18 mouse cellular contexts compared by ENCODE assay signal in genomic region chr17:10149682-10150402, GRCm38 (mm10).
DNase-seq lines count a peak whose midpoint lies in the region; TF ChIP-seq lines count a peak whose summit lies in the region.
"Had no signal": no experiment of that assay in that cellular context is flagged by ENCODE, and none has a peak within 500 bp of the region (broad histone marks: within the 10 kb centered on the region; RNA-seq: fewer than 3 reads in every experiment).

No protein-coding gene starts in this region.

- no peak overlapping the region for H3K9ac ChIP-seq in CH12.LX (ENCODE audit: insufficient read depth, low read depth)
- H3K9ac ChIP-seq: embryonic facial prominence, embryonic 13.5 days; neural tube, embryonic 12.5 days had no signal

- dilution Hi-C loops in CH12.LX (cut with MboI; ENCODE audit: extremely low pct_ligation_motif_present, extremely low pct_unique_long_range_greater_than_20kb, low sequenced_read_pairs) = no loop called here

- H3K27me3 ChIP-seq in CH12.LX (replicated peaks) = no peaks in the 10 kb centered on the region
- H3K27me3 ChIP-seq: embryonic facial prominence, embryonic 13.5 days; neural tube, embryonic 12.5 days had no signal

- no peak for TF ChIP-seq RAD21 in CH12.LX (IDR thresholded peaks at IDR 0.05; ENCODE audit: low read depth, low read length)

- no peak overlapping the region for H3K4me2 ChIP-seq in CH12.LX (ENCODE audit: insufficient read depth, low read depth, poor library complexity, severe bottlenecking)
- H3K4me2 ChIP-seq: embryonic facial prominence, embryonic 13.5 days; neural tube, embryonic 12.5 days had no signal

- no peaks in the 10 kb centered on the region for H3K9me3 ChIP-seq in CH12.LX (replicated peaks; ENCODE audit: low read length)
- H3K9me3 ChIP-seq: embryonic facial prominence, embryonic 13.5 days; neural tube, embryonic 12.5 days had no signal

- in situ Hi-C loops in CH12.LX (cut with MboI; ENCODE audit: low pct_ligation_motif_present, low pct_unique_long_range_greater_than_20kb, low sequenced_read_pairs) = no loop called here

- no peak for TF ChIP-seq POLR2A in CH12.LX (IDR thresholded peaks at IDR 0.05; ENCODE audit: low read depth, low read length)

- no peak overlapping the region for H3K27ac ChIP-seq in CH12.LX (ENCODE audit: insufficient read depth, low read depth)
- 0 out of 2 replicates have a peak overlapping the region, but pooled peaks have one; percentile 31 for H3K27ac ChIP-seq in brown adipose tissue, adult 24 weeks (replicated peaks; ENCODE audit: low read depth, low read length)
- H3K27ac ChIP-seq: embryonic facial prominence, embryonic 13.5 days; hindbrain, embryonic 10.5 days; kidney, postnatal 0 days; neural tube, embryonic 12.5 days had no signal

- H3K79me2 ChIP-seq in CH12.LX (replicated peaks; ENCODE audit: control insufficient read depth, extremely low read depth, insufficient read depth, poor library complexity, severe bottlenecking) = no peaks in the 10 kb centered on the region

- H3K36me3 ChIP-seq in CH12.LX (replicated peaks in 1 of 2; ENCODE audit: control insufficient read depth in 1 of 2, insufficient read depth in 1 of 2, low read length in 1 of 2) = no peaks in the 10 kb centered on the region
- H3K36me3 ChIP-seq: embryonic facial prominence, embryonic 13.5 days; hindbrain, embryonic 10.5 days; neural tube, embryonic 12.5 days had no signal

- H3K4me1 ChIP-seq in CH12.LX (ENCODE audit: control insufficient read depth in 1 of 2, insufficient read depth in 2 of 2) = no peaks in the 10 kb centered on the region
- H3K4me1 ChIP-seq in brown adipose tissue, adult 24 weeks (ENCODE audit: control insufficient read depth, insufficient read depth, insufficient read length, low read length) = peaks cover 12% of the 10 kb centered on the region

- TF ChIP-seq EP300 in CH12.LX (IDR thresholded peaks at IDR 0.05; ENCODE audit: low read length) = no peak

- no peak for TF ChIP-seq CTCF in CH12.LX (conservative IDR thresholded peaks at IDR 0.05 in 1 of 2, IDR thresholded peaks at IDR 0.05 in 1 of 2; ENCODE audit: low read depth in 2 of 2, low read length in 2 of 2)

- DNase-seq in CH12.LX (ENCODE audit: extremely low read depth) (no peak), ES-CJ7 (ENCODE audit: low read depth, low spot score) (peak; percentile 54), MN1 (ENCODE audit: low spot score) (no peak)
- peak; percentile 45 for DNase-seq in lung, postnatal 10 days
- no peak for DNase-seq in urinary bladder, adult 2 months (ENCODE audit: low spot score)
- no peak for DNase-seq in kidney, postnatal 10 days
- DNase-seq: adrenal gland, postnatal 36 days; cerebellum, adult 8-10 months; kidney, adult 11 months; left cerebral cortex, postnatal 4 days; liver; right cerebral cortex, postnatal 4 days; thymus, postnatal 14 days had no signal

- H3K4me3 ChIP-seq in CH12.LX (replicated peaks in 1 of 3; ENCODE audit: low read depth in 2 of 3, low read length in 2 of 3, poor library complexity in 1 of 3) = no peak overlapping the region
- H3K4me3 ChIP-seq in brown adipose tissue, adult 24 weeks (ENCODE audit: insufficient read depth, low read depth, low read length) = no peak overlapping the region
- H3K4me3 ChIP-seq: embryonic facial prominence, embryonic 13.5 days; hindbrain, embryonic 10.5 days; neural tube, embryonic 12.5 days had no signal

TF ChIP-seq in CH12.LX, 34 proteins besides CTCF, POLR2A, EP300 and RAD21:
- TF ChIP-seq NRF1 (IDR thresholded peaks at IDR 0.05; ENCODE audit: low read depth, low read length) (no peak), MAFK (IDR thresholded peaks at IDR 0.05; ENCODE audit: insufficient replicate concordance, low read length) (peak; percentile 82)
TF ChIP-seq in CH12.LX: peak in this region for 1.

Comparison
In these comparisons a context has a peak if more than half of its experiments do, and no peak if none do; other contexts are left out.
1. DNase-seq: peak in ES-CJ7 (single experiment) and lung, postnatal 10 days (single experiment); none in CH12.LX (single experiment), MN1 (single experiment), urinary bladder, adult 2 months (single experiment) and kidney, postnatal 10 days (single experiment).